Mouse (Mus musculus) thymus, adult 2 months (tissue): ENCODE measurements at regions not wholly inside any gene's neighbourhood (a gene's known extent, or its start where the extent isn't known, plus 50 kb on each side); places are given as distances from the start of the nearest gene placed in this dataset.

Experiments used
- CTCF ChIP-seq: fragments of 200-500 bp; IDR thresholded peaks from 2 replicates; pipeline ENCODE4 v1.5.1; 2012; ENCODE audit warnings: mild to moderate bottlenecking, control low read depth, low read length, moderate library complexity, borderline replicate concordance; ENCODE audit not compliant: control insufficient read depth, poor library complexity, insufficient read depth; ENCODE audit errors: extremely low read depth
- POLR2A ChIP-seq: fragments of 200-500 bp; IDR thresholded peaks from 2 replicates; pipeline ENCODE4 v1.6.1; 2012; ENCODE audit warnings: mild to moderate bottlenecking, low read length, control low read depth, moderate library complexity; ENCODE audit not compliant: control insufficient read depth, poor library complexity, insufficient read depth; ENCODE audit errors: extremely low read depth

DNA sequence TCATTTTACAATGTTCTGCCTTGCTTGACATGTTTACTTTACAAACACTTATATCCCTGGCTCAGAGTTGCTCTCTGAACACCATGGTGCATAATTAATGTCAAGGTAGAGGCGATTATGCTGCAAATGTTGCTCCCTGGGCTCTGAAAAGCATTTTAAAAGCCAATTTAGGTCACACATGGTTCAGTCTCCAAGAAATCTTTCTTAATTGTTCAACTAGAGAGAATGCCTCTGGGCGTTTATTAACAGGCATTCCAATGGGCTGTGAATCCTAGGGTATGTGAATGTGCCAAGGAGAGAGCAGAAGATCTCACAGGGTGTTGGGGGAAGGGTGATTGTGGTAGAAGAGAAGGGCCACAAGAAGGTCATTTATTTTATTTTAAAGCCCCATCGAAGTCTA lies 260.7 kb upstream of the Sel1l start:
- no peak for TF ChIP-seq CTCF
- TF ChIP-seq POLR2A, result no peak
